Mouse (Mus musculus) layer of hippocampus, adult 8-10 months (tissue): ENCODE data around the gene March10. TPM values are rescaled to one million over a fixed set of nuclear protein-coding genes. Genes with fewer than 3 reads are reported as not detected.

Experiments
- DNase-seq, 2 experiments: peaks; one replicate each; pipeline ENCODE4 v3.0.0; 2022; ENCODE audit warnings: low spot score in 2 of 2
- total RNA-seq, 4 experiments: library from RNA; stranded (reverse); gene quantifications; 2 replicates each; pipeline ENCODE4 v1.2.4; 2022

March10 gene
- total RNA-seq, 4 experiments from 2014 or later: 0.27 to 1.3 (median 0.91) TPM

DNA sequence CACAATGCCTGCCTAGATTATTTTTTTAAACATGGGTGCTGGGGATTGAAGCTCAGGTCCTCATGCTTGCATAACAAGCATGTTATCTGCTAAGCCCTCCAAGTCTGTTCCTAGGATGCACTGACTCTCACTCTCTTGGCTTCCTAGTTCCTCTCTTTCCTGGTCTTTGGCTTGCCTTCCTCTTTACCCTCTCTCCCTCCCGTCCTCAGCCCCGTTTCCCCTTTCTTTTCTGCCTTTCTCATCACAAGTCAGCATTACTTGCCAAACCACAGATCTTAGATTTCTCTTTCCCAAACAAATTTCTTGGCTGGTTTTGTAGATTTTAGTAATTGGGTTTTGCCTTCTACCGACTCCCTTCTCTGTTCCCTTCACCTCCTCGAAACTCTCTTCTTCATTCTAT is 10.2 kb upstream of the March10 start:
- DNase-seq: no peak

DNA sequence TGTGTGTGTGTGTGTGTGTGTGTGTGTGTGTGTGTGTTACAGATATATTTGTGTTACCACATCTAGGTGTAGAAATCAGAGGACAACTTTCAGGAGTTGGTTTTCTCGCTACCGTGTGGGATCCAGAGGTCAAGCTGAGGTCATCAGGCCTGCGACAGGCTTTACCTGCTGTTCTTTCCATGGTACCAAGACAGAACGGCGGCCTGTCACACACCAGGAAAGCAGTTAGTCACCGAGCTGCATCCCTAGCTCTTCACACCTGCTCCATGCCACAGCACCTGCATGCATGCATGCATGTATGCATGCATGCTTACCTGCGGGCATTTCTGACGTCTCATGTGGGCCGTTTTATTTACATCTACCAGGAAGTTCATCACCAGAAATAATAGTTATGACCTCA is 9.0 kb upstream of the March10 start:
- DNase-seq: no peak

DNA sequence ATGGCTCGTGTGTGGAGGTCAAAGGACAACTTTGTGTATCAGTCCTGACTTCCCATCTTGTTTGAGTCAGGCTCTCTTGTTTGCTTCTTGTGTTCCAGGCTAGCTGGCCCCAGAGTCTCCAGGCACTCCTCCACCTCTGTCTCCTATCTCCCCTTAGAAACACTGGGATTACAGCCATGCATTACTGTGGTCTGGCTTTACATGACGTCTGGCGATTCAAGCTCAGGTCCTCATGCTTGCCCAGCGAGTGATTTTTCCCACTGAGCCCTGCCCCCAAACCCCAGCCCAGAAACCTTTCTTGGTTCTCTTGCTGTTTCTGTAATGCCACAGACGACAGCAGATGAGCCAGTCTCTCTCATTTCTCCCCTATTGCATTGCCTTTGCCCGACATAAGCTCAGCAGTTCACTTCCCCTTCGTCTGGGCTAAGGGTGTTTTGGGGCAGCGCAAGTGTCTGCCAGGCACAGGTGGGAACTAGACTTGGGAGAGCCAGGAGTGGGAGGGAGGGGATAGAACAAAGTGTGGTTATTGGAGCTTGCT is 8.0 kb upstream of the March10 start:
- no peak for DNase-seq

DNA sequence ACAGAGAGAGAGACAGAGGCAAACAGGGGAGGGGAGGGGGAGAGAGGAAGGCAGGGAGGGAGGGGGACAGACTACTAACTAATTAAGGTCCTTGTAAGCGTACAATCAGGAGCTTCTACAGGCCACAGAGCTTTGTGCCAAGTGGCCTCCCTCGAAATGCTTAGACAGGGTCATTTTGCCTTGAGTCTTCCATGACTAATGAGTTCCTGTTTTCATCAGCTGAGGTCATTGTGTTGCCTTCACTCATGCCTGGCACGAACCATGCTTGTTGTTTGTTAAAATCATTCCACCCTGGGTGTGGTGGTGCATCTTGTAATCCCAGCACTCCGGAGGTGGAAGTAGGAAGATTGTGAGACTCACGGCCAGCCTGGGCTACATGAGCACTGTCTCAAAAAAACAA is 3.4 kb upstream of the March10 start:
- no peak for DNase-seq

DNA sequence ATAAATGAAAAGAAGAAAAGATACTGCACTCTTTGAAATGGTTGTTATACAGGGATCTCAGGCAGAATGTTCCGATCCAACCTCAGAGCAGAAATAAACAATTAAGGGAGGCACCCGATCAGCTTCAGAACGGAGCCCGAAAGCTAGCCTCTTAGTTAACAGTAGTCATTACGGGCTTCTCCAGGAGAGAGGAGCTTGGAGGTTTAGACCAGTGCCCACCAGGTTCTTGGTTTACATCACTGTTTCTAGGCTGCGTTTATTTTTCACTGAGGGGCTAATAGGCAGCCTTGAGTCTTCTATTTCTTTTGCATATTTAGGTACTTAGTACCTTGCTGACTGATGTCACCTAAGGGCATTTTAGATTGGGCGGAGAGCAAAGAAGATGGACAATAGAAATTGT is 506 bp upstream of the March10 start:
- DNase-seq: no peak

DNA sequence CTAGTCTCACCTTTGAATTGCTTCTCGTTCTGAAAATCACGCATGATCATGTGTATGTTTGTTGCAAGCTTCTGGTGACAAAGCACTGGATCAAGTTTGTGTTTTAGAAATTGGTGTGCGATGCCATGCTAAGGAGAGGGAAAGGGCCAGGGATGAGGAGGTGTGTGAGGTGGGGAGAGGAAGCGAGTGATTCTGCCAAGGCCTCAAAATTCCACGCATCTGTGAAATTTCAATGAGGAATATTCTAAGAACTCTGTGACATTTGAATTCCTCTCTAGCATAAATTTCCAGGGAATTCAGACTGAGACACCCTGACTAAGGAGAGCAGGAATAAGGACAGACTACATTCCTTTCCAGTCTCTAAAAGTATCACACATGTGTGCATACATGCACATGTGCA is 1.4 kb downstream of the March10 start:
- no peak for DNase-seq

DNA sequence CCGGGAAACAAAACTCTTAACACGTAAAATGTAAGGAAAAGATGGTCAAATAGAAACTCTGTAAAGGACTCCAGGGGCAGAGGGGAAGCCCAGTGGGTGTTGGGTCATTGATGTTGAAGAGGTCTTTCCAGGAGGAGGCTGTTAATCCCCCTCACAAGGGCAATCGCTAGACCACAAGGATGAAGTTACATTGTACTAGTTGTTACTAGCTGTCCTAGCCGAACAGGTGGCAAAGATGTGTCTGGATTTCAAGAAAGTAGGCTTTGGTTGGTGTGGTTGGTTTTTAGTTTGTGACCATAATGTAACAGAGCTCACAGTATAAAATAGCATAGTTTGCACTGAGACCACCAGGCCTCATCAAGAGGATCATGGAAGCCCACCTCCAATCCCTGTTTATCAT is 3.5 kb downstream of the March10 start:
- no peak for DNase-seq

DNA sequence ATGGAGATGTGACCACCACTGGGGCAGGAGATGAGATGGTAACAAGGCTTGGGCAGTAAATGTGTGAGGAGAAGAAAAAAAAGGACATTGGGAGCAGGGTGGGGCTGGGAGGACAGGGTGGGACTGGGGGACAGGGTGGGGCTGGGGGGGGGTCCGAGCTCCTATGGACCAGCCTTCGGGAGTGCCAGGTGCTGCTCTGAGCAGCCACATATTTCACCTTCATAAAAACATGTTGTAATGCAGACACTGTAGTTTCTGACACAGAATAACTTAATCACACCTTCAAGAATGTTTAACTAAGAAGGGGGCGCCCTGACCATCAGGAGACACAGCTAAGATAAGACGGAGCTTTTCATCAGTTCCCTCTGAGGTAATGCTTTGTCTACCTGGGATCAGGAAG is 4.0 kb downstream of the March10 start:
- DNase-seq: no peak

DNA sequence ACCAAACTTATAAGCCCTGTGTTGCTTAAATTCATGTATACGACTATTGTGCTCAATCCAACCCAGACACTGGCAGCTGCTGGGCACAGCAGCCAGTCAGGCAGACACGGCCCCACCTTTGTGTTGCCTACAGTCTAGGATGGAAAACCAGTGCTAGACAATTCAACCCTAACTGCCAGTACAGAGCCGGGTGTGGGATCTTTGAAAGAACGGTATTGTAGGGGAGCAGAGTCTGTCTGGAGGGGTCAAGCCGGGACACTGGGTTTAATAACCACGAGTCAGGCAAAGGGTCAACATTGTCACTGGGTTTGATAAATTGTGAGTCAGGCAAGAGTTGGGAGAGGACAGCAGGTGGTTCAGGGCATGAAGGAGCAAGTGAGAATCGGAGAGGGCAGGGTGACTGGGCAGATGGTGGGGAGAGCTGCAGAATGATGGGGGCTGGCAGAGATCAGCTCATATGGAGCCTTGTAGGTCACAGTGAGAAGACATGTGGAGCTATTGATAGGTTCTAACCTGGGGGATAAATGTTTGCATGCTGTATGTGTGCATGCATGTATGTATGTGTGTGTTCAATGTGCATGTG is 4.9 kb downstream of the March10 start:
- DNase-seq: no peak

DNA sequence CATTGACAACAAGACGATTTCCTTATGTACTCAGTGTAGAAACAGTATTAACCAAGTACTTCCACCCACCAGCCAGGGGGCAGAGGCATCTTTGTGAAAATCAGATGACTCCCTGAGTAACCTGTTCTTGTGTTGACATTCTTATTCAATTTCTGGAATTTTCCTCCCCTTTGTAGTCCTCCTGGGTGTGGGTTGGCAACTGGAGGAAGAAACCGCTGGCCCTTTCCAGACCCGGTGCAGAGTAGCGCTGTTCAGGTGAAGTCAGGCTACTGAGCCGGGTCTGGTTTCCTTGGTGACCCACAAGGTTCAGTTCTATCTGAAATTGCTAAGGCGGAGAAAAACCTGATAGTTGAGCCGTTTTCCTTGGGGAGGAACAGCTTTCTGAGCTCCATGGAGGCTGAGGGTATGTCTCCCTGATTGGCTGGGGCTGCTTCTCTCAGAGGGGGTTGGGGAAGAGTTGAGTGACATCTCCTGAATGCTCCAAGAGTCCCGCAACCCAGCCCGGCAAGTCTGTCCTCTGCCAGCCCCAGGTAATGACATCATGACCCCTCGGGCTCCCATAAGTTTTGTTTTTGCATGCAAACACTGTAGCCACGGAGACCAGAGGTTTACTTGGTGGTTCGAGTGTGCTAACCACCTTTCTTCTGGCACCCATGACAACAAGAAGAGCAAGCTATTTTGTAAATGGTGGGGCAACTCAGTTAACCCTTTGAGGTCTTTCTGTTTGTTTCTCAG is 6.8 kb downstream of the March10 start:
- no peak for DNase-seq

DNA sequence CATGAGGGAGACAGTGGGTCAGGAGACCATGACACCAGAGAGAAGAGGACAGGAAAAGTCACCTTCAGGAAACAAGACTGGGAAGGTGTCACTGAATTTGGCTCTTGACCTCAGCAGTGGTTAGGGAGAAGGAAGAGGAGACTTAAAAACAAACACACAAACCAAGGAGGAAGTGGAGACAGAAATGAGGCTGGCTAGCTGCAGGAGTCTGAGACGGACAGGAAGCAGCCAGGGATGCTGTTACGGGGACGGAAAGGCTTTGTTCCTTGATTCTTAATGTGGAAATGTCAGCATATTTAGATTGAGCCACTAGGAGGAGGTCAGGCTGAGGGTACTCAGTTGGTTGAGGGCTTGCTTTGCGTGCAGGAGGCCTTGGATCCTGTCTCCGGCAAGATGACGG is 8.9 kb downstream of the March10 start:
- DNase-seq: no peak

DNA sequence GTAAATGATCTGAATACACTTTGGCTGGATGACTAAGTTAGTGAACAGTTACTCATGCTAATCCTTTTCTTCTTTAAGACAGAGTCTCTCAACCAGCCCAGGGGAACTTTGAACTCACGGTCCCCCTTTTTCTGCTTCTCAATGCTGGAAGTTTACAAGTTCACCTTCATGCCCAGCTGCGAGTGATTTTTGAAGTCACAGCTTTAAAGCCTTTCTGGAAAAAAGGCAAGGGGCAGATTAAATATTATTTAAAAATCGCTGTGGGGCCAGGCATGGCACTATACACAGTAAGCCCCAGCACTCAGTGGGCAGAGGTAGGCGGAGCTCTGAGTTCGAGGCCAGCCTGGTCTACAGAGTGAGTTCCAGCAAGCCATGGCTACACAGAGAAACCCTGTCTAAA is 10.3 kb downstream of the March10 start:
- no peak for DNase-seq

DNA sequence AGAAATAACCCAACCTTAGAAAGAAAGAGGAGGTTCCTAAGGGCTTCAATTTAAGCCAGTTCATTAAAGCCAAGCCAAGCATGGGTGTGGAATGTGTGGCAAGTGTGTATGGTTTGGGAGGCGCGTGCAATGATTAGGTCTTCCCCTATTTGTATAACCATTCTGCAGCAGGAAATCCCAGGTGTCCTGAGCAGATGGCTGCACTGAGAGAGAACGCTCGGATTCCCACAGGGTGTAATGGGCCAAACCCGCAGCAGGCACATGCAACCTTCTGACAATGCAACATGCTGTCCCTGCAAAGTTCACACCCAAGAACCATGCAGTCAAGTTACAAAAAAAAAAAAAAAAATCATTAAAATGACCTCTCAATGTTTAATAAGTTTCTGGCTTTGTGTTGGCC is 10.8 kb downstream of the March10 start:
- no peak for DNase-seq

DNA sequence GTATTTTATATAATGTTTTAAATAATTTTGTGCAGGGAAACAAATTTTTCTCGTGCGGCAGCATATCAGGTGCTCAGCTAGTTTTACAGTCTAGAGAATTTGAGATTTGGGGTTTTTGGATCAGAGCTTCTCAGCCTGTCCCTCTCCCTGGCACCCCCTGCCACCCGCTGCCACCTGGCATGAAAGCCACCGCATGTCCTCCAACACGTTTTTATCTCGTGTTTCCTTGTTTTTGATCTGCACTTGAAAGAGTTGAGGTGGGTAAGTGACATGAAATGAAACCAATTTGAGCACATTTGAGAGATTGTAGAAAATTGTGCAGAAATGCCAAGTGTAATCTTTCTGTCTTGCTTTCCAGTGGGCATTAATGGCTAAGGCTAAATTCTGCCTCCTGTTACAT is 11.6 kb downstream of the March10 start:
- no peak for DNase-seq

DNA sequence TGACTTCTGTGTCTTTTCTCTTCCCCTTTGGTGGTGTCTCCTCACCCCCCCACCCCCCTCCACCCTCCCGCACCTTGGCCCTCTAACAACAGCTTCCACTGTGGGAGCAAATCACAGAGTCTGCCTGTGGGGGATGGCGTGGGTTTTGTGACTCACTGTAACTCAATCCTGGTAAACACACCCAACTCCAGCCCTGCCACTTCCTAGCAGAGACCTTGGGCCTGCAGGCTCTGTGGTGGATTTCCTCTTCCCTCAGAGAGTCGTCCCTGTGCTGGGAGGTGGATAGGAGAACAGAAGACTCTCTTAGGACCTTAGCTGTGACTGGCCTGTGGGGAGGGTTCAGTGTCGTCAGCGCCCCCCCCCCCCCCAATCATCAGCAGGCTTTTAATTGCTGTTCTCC is 13.0 kb downstream of the March10 start:
- DNase-seq: no peak

DNA sequence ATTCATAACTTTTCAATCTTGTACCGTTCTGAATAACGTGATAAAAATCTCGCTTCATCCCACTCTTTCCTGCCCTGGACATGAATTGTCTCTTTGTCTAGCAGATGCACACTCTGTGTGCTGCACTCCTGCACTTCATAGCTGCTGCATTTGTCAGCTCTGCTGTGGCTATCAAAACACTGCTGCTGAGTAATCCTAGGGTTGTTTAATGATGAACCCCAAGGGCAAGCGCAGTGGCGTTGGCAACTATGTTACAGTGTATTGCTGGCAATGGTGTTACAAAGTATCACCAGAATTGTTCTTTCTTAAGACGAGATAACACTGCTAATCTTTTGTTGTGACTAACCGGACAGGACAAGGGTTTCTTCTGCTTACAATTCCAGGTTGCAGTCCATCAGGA is 16.7 kb downstream of the March10 start:
- no peak for DNase-seq

DNA sequence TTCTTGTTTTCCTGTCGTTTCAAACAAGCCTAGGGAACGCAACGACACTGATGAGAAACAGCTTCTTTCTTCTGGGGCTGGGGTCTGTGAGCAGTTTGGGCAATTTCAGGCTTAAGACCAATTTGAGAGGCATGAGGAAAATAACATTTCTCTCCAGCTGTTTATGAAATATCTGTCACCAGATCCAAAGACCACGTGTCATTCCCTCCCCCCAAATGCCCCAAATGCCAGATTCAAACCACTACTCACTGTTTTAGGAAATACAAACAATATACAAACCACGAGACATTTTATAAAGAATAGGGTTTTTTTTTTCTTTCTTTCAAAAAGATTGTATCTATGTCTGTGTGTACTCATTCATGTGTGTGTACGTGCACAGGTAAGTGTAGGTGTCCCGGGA is 17.6 kb downstream of the March10 start:
- no peak for DNase-seq

DNA sequence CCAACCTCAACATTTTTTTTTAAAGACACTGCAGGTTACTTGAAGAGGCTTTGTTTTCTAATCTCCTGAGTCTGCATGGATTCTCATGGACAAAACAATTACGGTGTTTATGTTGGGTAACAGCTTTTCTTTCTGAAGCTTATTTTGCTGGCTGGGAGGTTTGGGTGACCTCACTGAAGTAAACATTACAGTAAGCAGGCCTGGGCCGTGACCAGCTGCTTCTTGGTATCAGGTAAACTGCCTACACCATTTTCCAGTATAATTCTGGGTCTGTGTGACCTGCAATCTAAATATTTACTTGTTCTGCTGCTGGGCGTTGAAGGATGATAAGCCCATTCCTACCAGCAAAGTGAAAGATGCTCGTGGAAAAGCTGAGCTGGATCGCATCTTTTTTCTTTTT is 30.1 kb downstream of the March10 start:
- no peak for DNase-seq

DNA sequence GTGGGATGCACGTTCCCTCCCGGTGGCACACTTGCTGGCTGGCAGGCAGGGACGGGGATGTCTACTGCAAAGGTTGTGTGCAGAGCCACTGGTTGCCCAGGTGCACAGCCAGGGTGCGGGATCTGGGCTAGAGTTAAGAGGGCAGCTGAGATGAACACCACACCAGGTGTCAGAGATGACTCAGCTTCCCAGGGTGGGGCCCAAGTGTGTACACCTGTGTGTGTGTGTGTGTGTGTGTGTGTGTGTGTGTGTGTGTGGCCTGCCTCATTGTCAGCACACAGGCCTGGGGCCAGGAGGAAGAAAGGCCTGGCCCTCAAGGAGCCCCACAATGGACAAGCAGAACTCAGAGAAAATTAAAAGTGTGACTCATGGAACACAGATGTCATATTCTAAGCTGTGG is 31.9 kb downstream of the March10 start:
- no peak for DNase-seq

DNA sequence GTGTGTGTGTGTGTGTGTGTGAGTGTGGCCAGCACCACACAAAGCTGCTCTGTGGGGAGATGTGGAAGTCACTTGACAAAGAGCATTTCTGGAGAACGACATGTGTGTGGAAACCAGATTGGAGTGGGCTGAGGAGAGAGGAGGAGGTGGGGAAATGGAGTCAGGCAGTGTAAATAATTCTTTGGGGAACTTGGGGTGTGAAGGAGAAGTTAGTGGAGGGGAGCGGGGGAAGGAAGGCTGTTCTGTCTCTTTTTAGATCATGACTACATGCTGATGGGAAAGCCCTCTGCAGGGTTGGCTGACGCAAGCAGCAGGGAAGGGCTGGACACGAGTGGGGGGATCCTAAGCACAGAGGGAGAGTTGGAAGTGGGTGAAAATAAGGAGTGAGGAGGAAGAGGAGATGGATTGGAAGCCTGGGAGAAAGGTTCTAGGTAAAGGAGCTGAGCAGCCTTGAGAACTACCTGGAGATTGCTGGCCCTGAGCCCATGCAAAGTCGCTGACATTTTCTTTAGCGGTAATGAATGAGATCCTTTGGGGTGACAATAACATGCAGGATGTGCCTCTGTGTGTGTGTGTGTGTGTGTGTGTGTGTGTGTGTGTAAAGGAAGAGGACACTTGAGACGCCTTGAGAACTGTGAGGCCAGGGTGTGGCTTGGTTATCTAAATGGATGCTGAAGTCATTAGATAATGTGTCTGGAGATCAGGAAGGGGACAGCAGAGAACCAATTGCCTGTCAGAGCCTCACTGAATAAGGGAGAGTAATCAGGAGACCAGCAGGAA is 35.7 kb downstream of the March10 start:
- peak; percentile 53 to 75 for DNase-seq

DNA sequence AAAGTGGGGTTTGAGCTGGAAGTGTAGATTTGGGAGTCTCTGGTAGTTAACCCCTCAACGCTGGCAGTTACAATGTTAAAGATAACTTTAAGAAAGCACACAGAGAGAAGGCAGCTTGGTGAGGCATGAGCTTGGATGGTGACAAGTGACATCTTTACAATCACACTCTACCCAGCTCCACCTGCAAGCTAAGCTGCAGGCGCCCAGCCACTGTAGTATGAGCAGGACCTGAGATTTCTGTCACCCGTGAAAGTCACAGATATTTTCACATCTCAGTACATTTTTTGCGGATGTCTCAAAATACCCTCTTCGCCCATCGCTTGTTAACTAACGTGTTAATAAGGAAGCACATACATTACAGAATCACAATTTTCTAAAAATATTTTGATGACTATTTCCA is 36.6 kb downstream of the March10 start:
- no peak for DNase-seq

DNA sequence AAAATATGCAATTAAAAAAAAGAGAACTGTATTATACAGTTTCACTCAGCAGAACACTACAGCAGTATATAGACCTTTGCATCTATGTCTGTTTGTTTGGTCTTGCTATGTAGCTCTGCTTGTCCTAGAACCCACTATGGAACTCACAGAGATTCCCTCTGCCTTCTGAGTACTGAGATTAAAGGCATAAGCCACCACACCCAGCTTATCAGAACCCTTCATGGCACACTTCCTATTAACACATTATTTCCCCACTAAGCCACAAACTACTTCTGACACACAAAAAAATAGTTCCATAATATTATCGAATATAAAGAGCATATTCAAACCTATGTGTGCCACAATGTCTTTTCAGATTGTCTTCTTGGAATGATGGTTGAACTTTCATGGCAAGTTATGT is 42.5 kb downstream of the March10 start:
- no peak for DNase-seq

DNA sequence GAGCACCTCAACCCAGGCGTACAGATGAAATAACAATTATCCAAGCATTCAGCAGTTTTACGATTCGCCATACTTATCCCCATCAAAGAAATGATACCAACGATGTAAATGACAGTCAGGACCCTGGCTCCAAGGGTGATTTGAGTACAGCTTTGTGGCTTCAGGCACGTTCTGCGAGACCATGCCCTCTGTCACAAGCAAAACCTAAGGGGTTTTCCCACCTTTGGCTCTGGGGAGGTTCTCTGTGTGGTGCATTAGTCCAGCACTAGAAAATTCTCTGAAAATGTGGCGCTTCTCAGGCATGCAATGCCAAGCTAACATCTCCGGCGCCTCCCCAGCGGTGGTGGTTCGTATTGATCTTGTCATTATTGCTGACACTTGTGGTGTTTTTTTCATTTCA is 47.1 kb downstream of the March10 start:
- no peak for DNase-seq
